Mouse (Mus musculus): Measurements from ENCODE around the gene Kcnk7. TPM values are rescaled to one million over a fixed set of nuclear protein-coding genes. Genes with fewer than 3 reads are reported as not detected.

Gene Kcnk7
- polyA plus RNA-seq, 1 experiment from 2014 or later: not detected

DNA sequence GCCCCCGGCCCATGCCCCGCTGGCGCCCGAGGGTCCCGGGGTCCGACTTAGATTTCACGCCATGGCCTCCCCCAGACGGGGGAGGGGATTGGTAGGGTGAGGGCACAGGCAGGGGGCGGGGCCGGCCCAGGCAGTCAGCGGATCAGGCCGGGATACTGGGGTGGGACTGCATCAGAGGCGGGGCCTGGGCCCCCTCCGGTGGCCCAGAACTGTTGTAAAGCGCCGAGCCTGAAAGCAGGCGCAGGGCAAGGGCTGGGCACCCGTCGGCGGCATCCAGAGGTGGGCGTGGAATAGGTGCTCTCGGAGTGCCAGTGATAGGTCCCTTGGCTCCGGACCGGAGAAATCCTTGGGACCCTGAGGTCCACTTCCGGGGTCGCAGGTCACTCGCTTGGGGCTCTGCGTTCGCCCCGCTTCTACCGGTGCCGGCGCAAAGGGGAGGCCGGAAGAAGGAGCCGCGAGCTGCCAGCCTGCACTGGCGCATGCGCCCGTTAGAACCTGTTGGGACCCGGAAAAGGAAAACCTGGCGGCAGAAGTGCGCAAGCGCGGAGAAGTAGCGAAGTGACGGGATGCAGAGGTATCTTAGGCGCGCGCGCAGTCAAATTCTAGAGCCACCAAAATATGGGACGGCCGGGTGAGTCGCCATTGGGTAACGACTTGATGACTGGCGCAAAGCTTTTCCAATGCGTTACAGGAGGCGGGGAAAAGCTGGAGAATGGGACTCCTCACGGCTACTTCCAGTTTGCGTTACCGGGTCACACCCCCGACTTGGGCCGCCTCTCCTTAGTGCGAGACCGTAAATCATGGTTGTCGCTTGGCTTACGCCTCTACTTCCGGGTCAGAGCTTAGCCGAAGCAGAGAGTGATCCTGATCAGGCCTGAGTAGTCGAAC lies 15.7 kb upstream of the Kcnk7 start, which contains the start of the genes Map3k11 and Pcnx3:
Map3k11 (plus strand) TSS at position 543 of the 888 bp plus-strand sequence.
Pcnx3 (minus strand) TSS at position 709 of the 888 bp plus-strand sequence.
- under 1% methylated on average over 64 of the region's 69 CpGs for WGBS
- ATAC-seq (ENCODE audit: insufficient read depth, low FRiP score, low TSS enrichment) (peak; percentile 94), DNase-seq (ENCODE audit: low spot score) (peak; percentile 97)
- Histone ChIP-seq H3K4me2 (ENCODE audit: low read depth) (peak within 1 kb of the TSS; percentile 99), H3K36me3 (ENCODE audit: control insufficient read depth, insufficient read depth, low read length) (peaks cover 21% of the 10 kb centered on the region), H3K9me3 (ENCODE audit: control insufficient read depth, low read length) (no peaks in the 10 kb centered on the region), H3K9ac (ENCODE audit: low read length) (peak within 1 kb of the TSS; percentile 80), H3K27me3 (ENCODE audit: control insufficient read depth, insufficient read depth, low read length) (no peaks in the 10 kb centered on the region), H3K27ac (ENCODE audit: low read depth, low read length) (peak within 1 kb of the TSS; percentile 78), H3K4me3 (ENCODE audit: low read depth, low read length) (peak within 1 kb of the TSS; percentile 79), H3K4me1 (ENCODE audit: control insufficient read depth, insufficient read depth, low read length) (peaks cover 31% of the 10 kb centered on the region)

DNA sequence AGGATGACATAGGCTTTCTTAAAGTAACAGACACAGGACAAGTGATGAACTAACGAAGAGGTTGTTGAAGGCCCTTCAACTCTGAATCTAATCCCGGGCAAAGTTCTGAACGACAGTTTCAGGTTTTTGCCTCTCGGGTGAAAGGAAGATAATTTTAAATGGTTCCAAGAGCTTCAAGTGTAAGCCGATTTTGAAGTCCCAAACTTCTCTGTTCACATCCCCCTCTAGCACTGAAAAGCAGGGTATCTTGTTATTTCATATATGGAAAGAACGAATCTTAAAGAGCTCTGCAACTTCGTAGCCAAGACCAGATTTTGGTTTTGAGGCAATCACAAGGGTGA lies 15.1 kb upstream of the Kcnk7 start:
- Histone ChIP-seq H3K27me3 (ENCODE audit: control insufficient read depth, insufficient read depth, low read length) (no peaks in the 10 kb centered on the region), H3K9me3 (ENCODE audit: control insufficient read depth, low read length) (no peaks in the 10 kb centered on the region), H3K4me3 (ENCODE audit: low read depth, low read length) (peak overlapping the region; percentile 79), H3K27ac (ENCODE audit: low read depth, low read length) (peak overlapping the region; percentile 78; the same call in 1 of the 2 replicates), H3K36me3 (ENCODE audit: control insufficient read depth, insufficient read depth, low read length) (peaks cover 17% of the 10 kb centered on the region), H3K4me2 (ENCODE audit: low read depth) (peak overlapping the region; percentile 99), H3K4me1 (ENCODE audit: control insufficient read depth, insufficient read depth, low read length) (peaks cover 31% of the 10 kb centered on the region), H3K9ac (ENCODE audit: low read length) (peak overlapping the region; percentile 80)
- DNase-seq (ENCODE audit: low spot score): no peak
- WGBS: 1% methylated on average over 7 of the region's 7 CpGs
- no peak for ATAC-seq (ENCODE audit: insufficient read depth, low FRiP score, low TSS enrichment)

DNA sequence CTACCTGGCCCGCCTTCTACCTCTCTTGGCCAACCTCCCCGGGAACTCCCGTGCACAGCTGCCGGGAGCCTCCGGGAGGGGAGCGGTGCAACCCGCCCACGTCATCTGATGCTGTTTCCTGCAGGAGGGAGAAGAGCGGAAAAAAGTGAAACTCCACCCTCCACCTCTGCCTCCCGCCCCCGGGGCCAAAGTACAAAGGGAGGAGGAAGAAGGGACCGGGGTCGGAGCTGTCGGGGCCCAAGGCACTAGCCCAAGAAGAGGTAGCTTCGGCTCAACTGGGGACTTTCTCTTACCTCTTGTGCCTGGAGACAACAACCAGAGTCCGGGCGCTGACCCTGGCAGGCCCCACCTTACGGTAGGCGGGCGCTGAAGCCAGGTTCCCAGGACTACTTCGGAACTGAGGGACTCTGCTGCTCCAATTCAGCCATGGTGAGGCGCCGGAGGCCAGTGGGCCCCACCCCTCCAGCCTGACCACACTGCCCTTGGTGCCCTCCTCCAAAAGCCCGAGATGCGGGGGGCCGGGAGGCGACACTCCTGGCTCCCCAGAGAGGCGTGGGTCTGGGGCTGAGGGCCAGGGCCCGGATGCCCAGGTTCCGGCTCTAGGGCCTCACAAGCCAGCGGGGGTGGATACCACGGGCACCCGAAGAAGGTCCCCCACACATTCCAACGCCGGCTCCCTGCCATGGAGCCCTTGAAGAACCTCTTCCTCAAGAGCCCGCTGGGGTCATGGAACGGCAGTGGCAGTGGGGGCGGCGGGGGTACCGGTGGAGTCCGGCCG lies 14.4 kb upstream of the Kcnk7 start:
- Histone ChIP-seq H3K9ac (ENCODE audit: low read length) (peak overlapping the region; percentile 80), H3K36me3 (ENCODE audit: control insufficient read depth, insufficient read depth, low read length) (peaks cover 12% of the 10 kb centered on the region), H3K4me2 (ENCODE audit: low read depth) (peak overlapping the region; percentile 99), H3K27ac (ENCODE audit: low read depth, low read length) (peak overlapping the region; percentile 78), H3K27me3 (ENCODE audit: control insufficient read depth, insufficient read depth, low read length) (no peaks in the 10 kb centered on the region), H3K4me1 (ENCODE audit: control insufficient read depth, insufficient read depth, low read length) (peaks cover 31% of the 10 kb centered on the region), H3K4me3 (ENCODE audit: low read depth, low read length) (peak overlapping the region; percentile 79), H3K9me3 (ENCODE audit: control insufficient read depth, low read length) (no peaks in the 10 kb centered on the region)
- ATAC-seq (ENCODE audit: insufficient read depth, low FRiP score, low TSS enrichment) (0 out of 2 replicates have a peak, but pooled peaks have one; percentile 17), DNase-seq (ENCODE audit: low spot score) (peak; percentile 76)
- WGBS: 11% methylated on average over 42 of the region's 42 CpGs

DNA sequence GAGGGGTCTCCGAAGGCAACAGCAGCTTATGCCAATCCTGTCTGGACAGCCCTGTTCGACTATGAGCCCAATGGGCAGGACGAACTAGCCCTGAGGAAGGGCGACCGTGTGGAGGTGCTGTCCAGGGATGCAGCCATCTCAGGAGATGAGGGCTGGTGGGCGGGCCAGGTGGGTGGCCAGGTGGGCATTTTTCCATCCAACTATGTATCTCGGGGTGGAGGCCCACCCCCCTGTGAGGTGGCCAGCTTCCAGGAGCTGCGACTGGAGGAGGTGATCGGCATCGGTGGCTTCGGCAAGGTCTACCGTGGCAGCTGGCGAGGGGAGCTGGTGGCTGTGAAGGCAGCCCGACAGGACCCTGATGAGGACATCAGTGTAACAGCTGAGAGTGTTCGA lies 13.8 kb upstream of the Kcnk7 start:
- Histone ChIP-seq H3K4me2 (ENCODE audit: low read depth) (peak overlapping the region; percentile 99), H3K36me3 (ENCODE audit: control insufficient read depth, insufficient read depth, low read length) (peaks cover 6% of the 10 kb centered on the region), H3K27me3 (ENCODE audit: control insufficient read depth, insufficient read depth, low read length) (no peaks in the 10 kb centered on the region), H3K9ac (ENCODE audit: low read length) (peak overlapping the region; percentile 80), H3K27ac (ENCODE audit: low read depth, low read length) (peak overlapping the region; percentile 78), H3K9me3 (ENCODE audit: control insufficient read depth, low read length) (no peaks in the 10 kb centered on the region), H3K4me1 (ENCODE audit: control insufficient read depth, insufficient read depth, low read length) (peaks cover 34% of the 10 kb centered on the region), H3K4me3 (ENCODE audit: low read depth, low read length) (peak overlapping the region; percentile 79)
- DNase-seq (ENCODE audit: low spot score) (no peak), ATAC-seq (ENCODE audit: insufficient read depth, low FRiP score, low TSS enrichment) (no peak)
- WGBS: 76% methylated on average over 15 of the region's 15 CpGs

DNA sequence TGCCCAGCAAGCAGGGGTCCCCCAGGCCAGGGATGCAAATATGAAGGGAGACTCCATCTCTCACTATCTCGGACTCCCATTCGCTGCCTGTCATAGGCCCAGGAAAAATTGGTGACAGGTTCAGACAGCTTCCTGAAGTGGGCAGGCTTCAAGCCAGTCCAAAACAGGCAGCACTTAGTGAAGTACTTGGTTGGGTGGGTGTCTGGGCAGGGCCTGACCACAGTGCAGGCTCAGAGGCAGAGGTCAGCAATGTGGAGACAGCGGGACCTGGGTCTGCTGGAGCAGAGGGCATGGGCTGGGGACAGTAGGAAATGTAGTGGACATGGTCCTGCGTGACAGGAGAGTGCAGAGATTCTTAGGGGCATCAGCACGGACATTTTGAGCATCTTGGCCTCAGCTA lies 12.6 kb upstream of the Kcnk7 start:
- 0 out of 2 replicates have a peak overlapping the region, but pooled peaks have one; percentile 14 for H3K27ac ChIP-seq (ENCODE audit: low read depth, low read length)
- no peak for DNase-seq (ENCODE audit: low spot score)
- H3K36me3 ChIP-seq (ENCODE audit: control insufficient read depth, insufficient read depth, low read length): peaks cover 4% of the 10 kb centered on the region
- no peak for ATAC-seq (ENCODE audit: insufficient read depth, low FRiP score, low TSS enrichment)
- 89% methylated on average over 5 of the region's 5 CpGs for WGBS
- peaks cover 34% of the 10 kb centered on the region for H3K4me1 ChIP-seq (ENCODE audit: control insufficient read depth, insufficient read depth, low read length)
- no peaks in the 10 kb centered on the region for H3K9me3 ChIP-seq (ENCODE audit: control insufficient read depth, low read length)
- peak overlapping the region; percentile 54 for H3K9ac ChIP-seq (ENCODE audit: low read length)
- no peaks in the 10 kb centered on the region for H3K27me3 ChIP-seq (ENCODE audit: control insufficient read depth, insufficient read depth, low read length)
- H3K4me2 ChIP-seq (ENCODE audit: low read depth): peak overlapping the region; percentile 99
- peak overlapping the region; percentile 12 for H3K4me3 ChIP-seq (ENCODE audit: low read depth, low read length)

DNA sequence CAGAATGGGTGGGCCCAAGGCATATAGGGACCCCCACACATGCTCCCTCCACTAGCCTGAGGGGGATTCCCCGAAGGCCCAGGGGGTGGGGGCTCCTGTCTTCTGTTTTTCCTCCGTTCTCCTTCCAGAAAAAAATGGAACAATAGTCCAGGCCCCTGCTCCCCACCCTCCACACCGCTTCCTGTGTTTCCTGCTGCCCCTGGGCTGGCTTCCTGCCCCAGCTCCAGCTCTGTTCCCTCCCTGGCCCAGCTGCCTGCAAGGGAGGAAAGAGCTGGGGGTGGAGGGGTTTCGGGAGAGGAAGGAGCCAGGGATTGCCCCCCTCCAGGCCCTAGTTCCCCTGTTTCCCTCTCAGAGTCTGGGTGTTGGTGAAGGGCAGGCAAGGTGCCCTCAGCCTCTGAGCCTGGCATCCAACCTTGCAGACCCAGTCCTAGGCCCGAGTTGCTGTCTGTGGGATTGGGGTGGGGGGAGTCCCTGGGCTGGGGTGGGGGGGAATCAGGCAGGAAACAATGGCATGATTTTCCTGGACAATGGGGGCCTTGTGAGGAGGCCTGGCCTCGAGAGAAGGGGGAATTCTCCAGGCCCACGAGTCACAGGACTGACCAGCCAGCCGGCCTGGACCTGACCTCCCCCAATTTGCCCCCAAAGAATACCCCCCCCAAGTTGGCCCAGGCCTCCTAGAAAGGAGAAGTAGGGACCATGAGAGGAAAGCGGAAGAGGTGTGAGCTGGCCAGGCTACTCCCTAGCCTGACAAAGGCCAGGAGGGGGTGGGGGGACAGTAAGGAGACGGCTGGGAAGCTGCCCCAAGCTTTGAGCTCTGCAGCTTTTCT lies 11.9 kb upstream of the Kcnk7 start:
- ATAC-seq (ENCODE audit: insufficient read depth, low FRiP score, low TSS enrichment): no peak
- WGBS: 77% methylated on average over 10 of the region's 10 CpGs
- H3K9ac ChIP-seq (ENCODE audit: low read length): peak overlapping the region; percentile 54
- H3K36me3 ChIP-seq (ENCODE audit: control insufficient read depth, insufficient read depth, low read length): peaks cover 7% of the 10 kb centered on the region
- H3K27ac ChIP-seq (ENCODE audit: low read depth, low read length): no peak overlapping the region
- peak overlapping the region; percentile 12 for H3K4me3 ChIP-seq (ENCODE audit: low read depth, low read length)
- H3K9me3 ChIP-seq (ENCODE audit: control insufficient read depth, low read length): no peaks in the 10 kb centered on the region
- H3K4me1 ChIP-seq (ENCODE audit: control insufficient read depth, insufficient read depth, low read length): peaks cover 32% of the 10 kb centered on the region
- DNase-seq (ENCODE audit: low spot score): no peak
- peak overlapping the region; percentile 99 for H3K4me2 ChIP-seq (ENCODE audit: low read depth)
- H3K27me3 ChIP-seq (ENCODE audit: control insufficient read depth, insufficient read depth, low read length): no peaks in the 10 kb centered on the region

DNA sequence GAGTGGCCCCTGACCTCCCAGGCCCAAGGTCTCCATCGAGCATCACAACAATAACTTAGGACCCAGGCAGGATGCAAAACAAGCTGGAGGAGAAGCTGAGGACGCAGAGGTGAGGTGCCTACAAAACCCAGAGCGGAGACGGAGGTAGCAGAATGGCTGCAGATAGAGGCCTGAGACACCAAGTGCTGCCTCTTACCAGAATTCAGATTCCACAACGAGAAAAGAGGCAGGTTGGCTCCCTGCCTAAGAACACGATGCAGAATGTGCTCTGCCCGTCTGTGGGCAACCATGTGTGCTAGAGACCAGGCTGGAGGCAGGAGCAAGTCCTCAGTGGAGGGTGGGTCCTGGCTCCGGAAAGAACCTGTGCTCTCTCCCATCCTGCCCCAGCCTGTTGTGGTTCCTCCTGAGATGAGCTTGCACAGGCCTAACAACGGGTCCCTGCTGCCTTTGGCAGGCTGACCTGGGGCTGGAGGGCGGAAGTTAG lies 11.2 kb upstream of the Kcnk7 start:
- Histone ChIP-seq H3K9me3 (ENCODE audit: control insufficient read depth, low read length) (no peaks in the 10 kb centered on the region), H3K9ac (ENCODE audit: low read length) (no peak overlapping the region; the same call in 1 of the 2 replicates), H3K36me3 (ENCODE audit: control insufficient read depth, insufficient read depth, low read length) (peaks cover 10% of the 10 kb centered on the region), H3K4me1 (ENCODE audit: control insufficient read depth, insufficient read depth, low read length) (peaks cover 27% of the 10 kb centered on the region), H3K27ac (ENCODE audit: low read depth, low read length) (no peak overlapping the region; the same call in 1 of the 2 replicates), H3K4me2 (ENCODE audit: low read depth) (peak overlapping the region; percentile 99), H3K4me3 (ENCODE audit: low read depth, low read length) (no peak overlapping the region), H3K27me3 (ENCODE audit: control insufficient read depth, insufficient read depth, low read length) (no peaks in the 10 kb centered on the region)
- 85% methylated on average over 10 of the region's 10 CpGs for WGBS
- ATAC-seq (ENCODE audit: insufficient read depth, low FRiP score, low TSS enrichment): no peak
- DNase-seq (ENCODE audit: low spot score): no peak

DNA sequence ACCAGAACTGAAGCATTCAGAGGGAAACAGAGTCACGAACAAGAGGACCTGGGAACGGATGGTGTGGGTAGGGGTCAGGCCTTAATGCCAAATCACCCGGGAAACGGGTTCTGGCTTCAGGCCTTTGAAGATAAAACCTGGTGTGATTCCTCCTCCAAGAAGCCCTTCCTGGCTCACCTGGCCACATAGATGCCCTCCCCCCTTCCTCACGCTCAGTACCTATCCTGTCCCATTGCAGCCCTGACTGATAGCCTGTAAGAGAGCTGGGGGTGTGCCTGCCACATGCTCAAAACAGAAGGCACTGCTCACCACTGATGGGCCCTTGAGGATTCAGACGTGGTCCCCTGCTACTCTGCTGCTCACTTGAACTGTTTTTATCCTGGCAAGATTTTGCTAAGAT lies 10.4 kb upstream of the Kcnk7 start:
- H3K9ac ChIP-seq (ENCODE audit: low read length): no peak overlapping the region
- H3K27ac ChIP-seq (ENCODE audit: low read depth, low read length): no peak overlapping the region
- H3K9me3 ChIP-seq (ENCODE audit: control insufficient read depth, low read length): no peaks in the 10 kb centered on the region
- H3K36me3 ChIP-seq (ENCODE audit: control insufficient read depth, insufficient read depth, low read length): peaks cover 11% of the 10 kb centered on the region
- DNase-seq (ENCODE audit: low spot score) (no peak), ATAC-seq (ENCODE audit: insufficient read depth, low FRiP score, low TSS enrichment) (no peak)
- 87% methylated on average over 6 of the region's 6 CpGs for WGBS
- no peak overlapping the region for H3K4me3 ChIP-seq (ENCODE audit: low read depth, low read length)
- H3K27me3 ChIP-seq (ENCODE audit: control insufficient read depth, insufficient read depth, low read length): no peaks in the 10 kb centered on the region
- H3K4me1 ChIP-seq (ENCODE audit: control insufficient read depth, insufficient read depth, low read length): peaks cover 27% of the 10 kb centered on the region
- H3K4me2 ChIP-seq (ENCODE audit: low read depth): no peak overlapping the region
